Mouse (Mus musculus) MEL (cell line): ENCODE data around the gene Cpeb3. TPM values are rescaled to one million over a fixed set of nuclear protein-coding genes. Genes with fewer than 3 reads are reported as not detected.
A peak's percentile ranks its signal among the peaks of the same experiment; 100 is the strongest.

Experiments
- DNase-seq: peaks from one replicate; pipeline ENCODE4 v3.0.0; 2011; ENCODE audit warnings: low read depth, low spot score
- H3K27ac ChIP-seq: 2 replicates; pipeline ENCODE4 v1.5.1; 2012; ENCODE audit warnings: low read depth, mild to moderate bottlenecking, control low read depth, low read length, moderate library complexity; ENCODE audit not compliant: control insufficient read depth
- H3K27me3 ChIP-seq, 2 experiments: fragments of 150-350 bp in 1 of 2; sonication (generic) in 1 of 2; 2 replicates each; pipeline ENCODE4 v1.6.1; 2012; ENCODE audit warnings: low read length in 2 of 2, mild to moderate bottlenecking in 2 of 2, improper control_type of control experiment in 1 of 2, moderate library complexity in 1 of 2; ENCODE audit not compliant: insufficient read depth in 2 of 2, control insufficient read depth in 1 of 2
- H3K36me3 ChIP-seq, 2 experiments: 2 replicates each; pipeline ENCODE4 v1.6.1; 2012 to 2014; ENCODE audit warnings: low read length in 2 of 2, improper control_type of control experiment in 1 of 2, inconsistent platforms in 1 of 2, mild to moderate bottlenecking in 1 of 2; ENCODE audit not compliant: insufficient read depth in 2 of 2, control insufficient read depth in 1 of 2
- H3K4me1 ChIP-seq, 2 experiments: fragments of 150-350 bp in 1 of 2; sonication (generic) in 1 of 2; 2 replicates each; pipeline ENCODE4 v1.6.1; 2012; ENCODE audit warnings: low read length in 2 of 2, improper control_type of control experiment in 1 of 2, mild to moderate bottlenecking in 1 of 2; ENCODE audit not compliant: insufficient read depth in 2 of 2, control insufficient read depth in 1 of 2
- H3K4me3 ChIP-seq, 2 experiments: fragments of 150-350 bp in 1 of 2; sonication (generic) in 1 of 2; 2 replicates each; pipeline ENCODE4 v1.5.1; 2012; ENCODE audit warnings: low read depth in 2 of 2, low read length in 2 of 2, mild to moderate bottlenecking in 2 of 2, moderate library complexity in 2 of 2, control low read depth in 1 of 2, improper control_type of control experiment in 1 of 2; ENCODE audit not compliant: control insufficient read depth in 1 of 2, insufficient read depth in 1 of 2
- H3K79me2 ChIP-seq: 2 replicates; pipeline ENCODE4 v1.6.1; 2012; ENCODE audit warnings: mild to moderate bottlenecking, low read length, moderate library complexity; ENCODE audit not compliant: control insufficient read depth, poor library complexity, insufficient read depth
- H3K9ac ChIP-seq: 2 replicates; pipeline ENCODE4 v1.6.1; 2012; ENCODE audit warnings: low read depth, mild to moderate bottlenecking, control low read depth, low read length, moderate library complexity; ENCODE audit not compliant: control insufficient read depth, poor library complexity, severe bottlenecking
- H3K9me3 ChIP-seq: fragments of 150-350 bp; sonication (generic); replicated peaks from 2 replicates; pipeline ENCODE4 v1.6.1; 2012; ENCODE audit warnings: mild to moderate bottlenecking, low read length, improper control_type of control experiment, moderate library complexity; ENCODE audit not compliant: insufficient read depth
- BHLHE40 ChIP-seq: IDR thresholded peaks from 2 replicates; pipeline ENCODE4 v1.6.1; 2012; ENCODE audit warnings: low read depth, mild to moderate bottlenecking, inconsistent platforms, low read length, improper control_type of control experiment, borderline replicate concordance
- CHD2 ChIP-seq: IDR thresholded peaks from 2 replicates; pipeline ENCODE4 v1.6.1; 2011; ENCODE audit warnings: low read length, improper control_type of control experiment
- ELF1 ChIP-seq: IDR thresholded peaks from 2 replicates; pipeline ENCODE4 v1.6.1; 2014; ENCODE audit warnings: low read depth, mild to moderate bottlenecking, inconsistent platforms, low read length, improper control_type of control experiment, moderate library complexity
- ETS1 ChIP-seq: IDR thresholded peaks from 2 replicates; pipeline ENCODE4 v1.6.1; 2012; ENCODE audit warnings: low read depth, mild to moderate bottlenecking, inconsistent platforms, low read length, improper control_type of control experiment, moderate library complexity
- GABPA ChIP-seq: IDR thresholded peaks from 2 replicates; pipeline ENCODE4 v1.6.1; 2012; ENCODE audit warnings: low read depth, mild to moderate bottlenecking, inconsistent platforms, low read length, improper control_type of control experiment, moderate library complexity
- HCFC1 ChIP-seq: IDR thresholded peaks from 2 replicates; pipeline ENCODE4 v1.6.1; 2012; ENCODE audit warnings: low read depth, mild to moderate bottlenecking, inconsistent platforms, low read length, improper control_type of control experiment, moderate library complexity
- KAT2A ChIP-seq: conservative IDR thresholded peaks from 2 replicates; pipeline ENCODE4 v1.6.1; 2012; ENCODE audit warnings: low read depth, low read length, improper control_type of control experiment, inconsistent platforms
- MAFK ChIP-seq: IDR thresholded peaks from 2 replicates; pipeline ENCODE4 v1.6.1; 2011; ENCODE audit warnings: low read depth, mild to moderate bottlenecking, low read length, improper control_type of control experiment, borderline replicate concordance
- MXI1 ChIP-seq: IDR thresholded peaks from 2 replicates; pipeline ENCODE4 v1.6.1; 2011; ENCODE audit warnings: mild to moderate bottlenecking, low read depth, low read length, improper control_type of control experiment
- NRF1 ChIP-seq: IDR thresholded peaks from 2 replicates; pipeline ENCODE4 v1.6.1; 2014; ENCODE audit warnings: low read depth, mild to moderate bottlenecking, inconsistent platforms, low read length, improper control_type of control experiment, moderate library complexity; ENCODE audit not compliant: poor library complexity, insufficient read depth, severe bottlenecking
- POLR2AphosphoS2 ChIP-seq: IDR thresholded peaks from 2 replicates; pipeline ENCODE4 v1.6.1; 2011; ENCODE audit warnings: low read length, improper control_type of control experiment
- RAD21 ChIP-seq: IDR thresholded peaks from 2 replicates; pipeline ENCODE4 v1.6.1; 2011; ENCODE audit warnings: mild to moderate bottlenecking, low read depth, low read length, improper control_type of control experiment
- SIN3A ChIP-seq: IDR thresholded peaks from 2 replicates; pipeline ENCODE4 v1.6.1; 2012; ENCODE audit warnings: low read length, improper control_type of control experiment, inconsistent platforms
- TAL1 ChIP-seq: IDR thresholded peaks from 2 replicates; pipeline ENCODE4 v1.6.1; 2012; ENCODE audit warnings: mild to moderate bottlenecking, inconsistent platforms, low read length, moderate library complexity, mixed read lengths
- TBP ChIP-seq: IDR thresholded peaks from 2 replicates; pipeline ENCODE4 v1.8.0; 2011; ENCODE audit warnings: low read depth, low read length, improper control_type of control experiment
- TCF12 ChIP-seq: IDR thresholded peaks from 2 replicates; pipeline ENCODE4 v1.6.1; 2014; ENCODE audit warnings: low read depth, mild to moderate bottlenecking, inconsistent platforms, low read length, improper control_type of control experiment, moderate library complexity
- UBTF ChIP-seq: IDR thresholded peaks from 2 replicates; pipeline ENCODE4 v1.6.1; 2012; ENCODE audit warnings: low read depth, mild to moderate bottlenecking, inconsistent platforms, low read length, improper control_type of control experiment, moderate library complexity, borderline replicate concordance; ENCODE audit not compliant: insufficient read depth
- USF1 ChIP-seq: IDR thresholded peaks from 2 replicates; pipeline ENCODE4 v1.6.1; 2014; ENCODE audit warnings: low read depth, mild to moderate bottlenecking, inconsistent platforms, low read length, improper control_type of control experiment, moderate library complexity
- ZKSCAN1 ChIP-seq: IDR thresholded peaks from 2 replicates; pipeline ENCODE4 v1.6.1; 2012; ENCODE audit warnings: low read depth, mild to moderate bottlenecking, inconsistent platforms, low read length, improper control_type of control experiment, moderate library complexity
- polyA plus RNA-seq, 2 experiments: library from polyadenylated mRNA; stranded (reverse) in 1 of 2; unstranded in 1 of 2; fragments of >175 nt in 1 of 2; fragments of >200 nt in 1 of 2; gene quantifications; 2 replicates each; pipeline versions ENCODE4 v1.2.1 to v1.2.4; 2012; ENCODE audit warnings: low replicate concordance in 2 of 2, low read depth in 1 of 2; ENCODE audit not compliant: insufficient read length in 2 of 2, insufficient read depth in 1 of 2, missing spikeins in 1 of 2
- total RNA-seq: library from RNA; depleted of rRNA; stranded (reverse); fragments of 300-350 nt; gene quantifications from 2 replicates; pipeline ENCODE4 v1.2.3, GENCODE M21; 2012

The Cpeb3 gene
- total and polyA plus RNA-seq, 3 experiments: 0.35 to 0.93 TPM; not detected in 1

- TF ChIP-seq MXI1: no peak
- no peak for TF ChIP-seq USF1
- no peak for TF ChIP-seq TBP
- peak; percentile 54; the same call in 1 of the 2 replicates for TF ChIP-seq ETS1
- peak; percentile 77 for TF ChIP-seq TCF12
- TF ChIP-seq CHD2: no peak
- no peak for TF ChIP-seq RAD21
- TF ChIP-seq BHLHE40: no peak
These were observed 79.9 kb downstream of the Cpeb3 start (continued) for GRCm38 (mm10) chr19:37128461-37128860.

- Histone ChIP-seq H3K79me2 (no peaks in the 10 kb centered on the region), H3K9me3 (no peaks in the 10 kb centered on the region), H3K27me3 (no peaks in the 10 kb centered on the region), H3K36me3 (peaks cover 0 to 6% of the 10 kb centered on the region in 2 experiments; a peak in 2 of 4 replicates), H3K4me1 (peaks cover 3 to 6% of the 10 kb centered on the region in 2 experiments; a peak in 2 of 4 replicates), H3K9ac (no peak overlapping the region), H3K27ac (no peak overlapping the region), H3K4me3 (no peak overlapping the region)
- no peak for DNase-seq
- no peak for TF ChIP-seq BHLHE40
- TF ChIP-seq CHD2: no peak
- no peak for TF ChIP-seq MAFK
- no peak for TF ChIP-seq NRF1
- TF ChIP-seq GABPA: no peak
- no peak for TF ChIP-seq TAL1
- TF ChIP-seq KAT2A: no peak
- TF ChIP-seq TCF12: no peak
These were observed 81.3 kb downstream of the Cpeb3 start for GRCm38 (mm10) chr19:37127018-37127567.

- Histone ChIP-seq H3K9me3 (no peaks in the 10 kb centered on the region), H3K27ac (no peak overlapping the region), H3K4me1 (peaks cover 3 to 6% of the 10 kb centered on the region in 2 experiments; a peak in 2 of 4 replicates), H3K27me3 (no peaks in the 10 kb centered on the region), H3K36me3 (peaks cover 0 to 6% of the 10 kb centered on the region in 2 experiments; a peak in 2 of 4 replicates), H3K79me2 (no peaks in the 10 kb centered on the region), H3K4me3 (no peak overlapping the region), H3K9ac (no peak overlapping the region)
- DNase-seq: no peak
- TF ChIP-seq ELF1: no peak
- TF ChIP-seq UBTF: no peak
- no peak for TF ChIP-seq ZKSCAN1
- TF ChIP-seq SIN3A: no peak
- no peak for TF ChIP-seq POLR2AphosphoS2
- no peak for TF ChIP-seq HCFC1
These were observed 83.4 kb downstream of the Cpeb3 start for GRCm38 (mm10) chr19:37124961-37125360.
